Mouse (Mus musculus) bone marrow, adult 2 months (tissue): ENCODE measurements around the gene Rpl10.

Source experiments
- CTCF ChIP-seq: fragments of 200-500 bp; IDR thresholded peaks from 2 replicates; pipeline ENCODE4 v1.5.1; 2011; ENCODE audit warnings: low read length, control low read depth; ENCODE audit not compliant: control insufficient read depth, insufficient read depth
- POLR2A ChIP-seq: fragments of 200-500 bp; IDR thresholded peaks from 2 replicates; pipeline ENCODE4 v1.6.1; 2011; ENCODE audit warnings: low read depth, mild to moderate bottlenecking, control low read depth, low read length, borderline replicate concordance; ENCODE audit not compliant: control insufficient read depth

DNA sequence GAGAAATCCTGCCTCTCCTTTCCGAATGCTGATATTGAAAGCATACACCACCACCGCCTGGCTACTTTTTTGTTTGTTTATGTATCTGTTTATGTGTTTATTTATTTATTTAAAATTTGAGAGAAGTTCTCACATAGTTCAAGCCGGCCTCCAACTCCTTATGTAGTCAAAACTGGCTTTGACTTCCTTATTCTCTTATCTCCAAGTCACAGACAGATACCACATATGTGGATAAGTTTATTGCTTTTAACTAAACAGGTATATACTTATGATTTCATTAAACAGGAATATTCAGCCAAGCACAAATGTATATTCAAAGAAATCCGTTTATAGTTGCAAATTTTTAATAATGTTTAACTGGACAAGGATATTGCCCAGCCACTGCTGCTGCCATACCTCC is 22.8 kb downstream of the Rpl10 start:
- TF ChIP-seq POLR2A (no peak), CTCF (no peak)
